Mouse (Mus musculus) liver, embryonic 14.5 days (tissue): ENCODE data around the gene Hmcn1.
A peak's percentile ranks its signal among the peaks of the same experiment; 100 is the strongest.

ENCODE experiments used
- CTCF ChIP-seq: IDR thresholded peaks from 2 replicates; pipeline ENCODE4 v1.5.1; 2016; ENCODE audit warnings: antibody characterized with exemption, low read depth, control low read depth
- EP300 ChIP-seq: IDR thresholded peaks from 2 replicates; pipeline ENCODE4 v1.6.1; 2016; ENCODE audit warnings: antibody characterized with exemption, low read depth

DNA sequence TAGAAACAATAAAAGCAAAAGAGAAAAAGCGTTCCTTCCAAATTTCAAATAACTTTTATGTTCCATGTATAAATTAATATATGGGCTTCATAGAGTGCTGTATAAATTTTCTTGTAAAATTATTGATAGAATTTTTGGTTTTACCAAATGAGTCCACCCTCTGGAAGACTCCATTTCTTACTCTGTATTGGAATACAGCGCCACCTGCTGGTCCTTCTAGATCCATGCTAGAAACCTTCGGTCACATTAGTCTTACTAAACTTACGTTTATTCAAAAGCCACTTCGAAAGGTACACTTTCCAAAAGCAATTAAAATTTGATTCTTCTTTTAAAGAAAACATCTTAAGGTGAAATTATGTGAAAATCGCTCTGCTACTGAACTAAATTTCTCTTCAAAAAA lies 73.0 kb downstream of the Hmcn1 start:
- peak; percentile 55; the same call in 1 of the 2 replicates for TF ChIP-seq CTCF
- no peak for TF ChIP-seq EP300
